Mouse (Mus musculus): Measurements from ENCODE around the gene Cpne2. TPM values are rescaled to one million over a fixed set of nuclear protein-coding genes. Genes with fewer than 3 reads are reported as not detected.

The Cpne2 gene
- polyA plus RNA-seq, 1 experiment, result 28.2 TPM

GRCm38 (mm10) chr8:94549998-94550397 is 17.2 kb downstream of the Cpne2 start:
- Histone ChIP-seq H3K27ac (ENCODE audit: insufficient read depth, low read length) (no peak overlapping the region), H3K4me3 (ENCODE audit: insufficient read depth, low read length) (no peak overlapping the region), H3K4me1 (ENCODE audit: control insufficient read depth, insufficient read depth, low read length) (peaks cover 1% of the 10 kb centered on the region; the same call in 1 of the 2 replicates)
- no peak for TF ChIP-seq POLR2A (IDR thresholded peaks at IDR 0.05; ENCODE audit: extremely low read depth, insufficient read depth, low read length)
- no peak for TF ChIP-seq CTCF (IDR thresholded peaks at IDR 0.05; ENCODE audit: extremely low read depth, insufficient read depth, low read length)

GRCm38 (mm10) chr8:94551471-94552422 is 19.0 kb downstream of the Cpne2 start:
- no peak overlapping the region for H3K4me3 ChIP-seq (ENCODE audit: insufficient read depth, low read length)
- TF ChIP-seq CTCF (IDR thresholded peaks at IDR 0.05; ENCODE audit: extremely low read depth, insufficient read depth, low read length) (no peak), POLR2A (IDR thresholded peaks at IDR 0.05; ENCODE audit: extremely low read depth, insufficient read depth, low read length) (no peak)
- H3K4me1 ChIP-seq (ENCODE audit: control insufficient read depth, insufficient read depth, low read length), result peaks cover 1% of the 10 kb centered on the region; the same call in 1 of the 2 replicates
- no peak overlapping the region for H3K27ac ChIP-seq (ENCODE audit: insufficient read depth, low read length)

GRCm38 (mm10) chr8:94552696-94553095 is 19.9 kb downstream of the Cpne2 start:
- Histone ChIP-seq H3K4me1 (ENCODE audit: control insufficient read depth, insufficient read depth, low read length) (peaks cover 1% of the 10 kb centered on the region; the same call in 1 of the 2 replicates), H3K27ac (ENCODE audit: insufficient read depth, low read length) (no peak overlapping the region), H3K4me3 (ENCODE audit: insufficient read depth, low read length) (no peak overlapping the region)
- TF ChIP-seq POLR2A (IDR thresholded peaks at IDR 0.05; ENCODE audit: extremely low read depth, insufficient read depth, low read length), result no peak
- TF ChIP-seq CTCF (IDR thresholded peaks at IDR 0.05; ENCODE audit: extremely low read depth, insufficient read depth, low read length), result no peak

GRCm38 (mm10) chr8:94557281-94557680 is 24.5 kb downstream of the Cpne2 start:
- Histone ChIP-seq H3K4me3 (ENCODE audit: insufficient read depth, low read length) (no peak overlapping the region), H3K4me1 (ENCODE audit: control insufficient read depth, insufficient read depth, low read length) (0 out of 2 replicates have a peak, but pooled peaks cover 3% of the 10 kb centered on the region), H3K27ac (ENCODE audit: insufficient read depth, low read length) (no peak overlapping the region)
- no peak for TF ChIP-seq CTCF (IDR thresholded peaks at IDR 0.05; ENCODE audit: extremely low read depth, insufficient read depth, low read length)
- no peak for TF ChIP-seq POLR2A (IDR thresholded peaks at IDR 0.05; ENCODE audit: extremely low read depth, insufficient read depth, low read length)

- TF ChIP-seq CTCF (IDR thresholded peaks at IDR 0.05; ENCODE audit: extremely low read depth, insufficient read depth, low read length), result no peak
- TF ChIP-seq POLR2A (IDR thresholded peaks at IDR 0.05; ENCODE audit: extremely low read depth, insufficient read depth, low read length), result no peak
- H3K27ac ChIP-seq (ENCODE audit: insufficient read depth, low read length), result no peak overlapping the region
- H3K4me1 ChIP-seq (ENCODE audit: control insufficient read depth, insufficient read depth, low read length), result 0 out of 2 replicates have a peak, but pooled peaks cover 3% of the 10 kb centered on the region
- H3K4me3 ChIP-seq (ENCODE audit: insufficient read depth, low read length), result no peak overlapping the region
Observed at GRCm38 (mm10) chr8:94561256-94561655, 28.5 kb downstream of the Cpne2 start.

- Histone ChIP-seq H3K27ac (ENCODE audit: insufficient read depth, low read length) (no peak overlapping the region), H3K4me1 (ENCODE audit: control insufficient read depth, insufficient read depth, low read length) (peaks cover 3% of the 10 kb centered on the region; the same call in 1 of the 2 replicates), H3K4me3 (ENCODE audit: insufficient read depth, low read length) (no peak overlapping the region)
- TF ChIP-seq CTCF (IDR thresholded peaks at IDR 0.05; ENCODE audit: extremely low read depth, insufficient read depth, low read length) (no peak), POLR2A (IDR thresholded peaks at IDR 0.05; ENCODE audit: extremely low read depth, insufficient read depth, low read length) (no peak)
Observed at GRCm38 (mm10) chr8:94564421-94564820, 31.6 kb downstream of the Cpne2 start.

- TF ChIP-seq CTCF (IDR thresholded peaks at IDR 0.05; ENCODE audit: extremely low read depth, insufficient read depth, low read length), result no peak
- no peak for TF ChIP-seq POLR2A (IDR thresholded peaks at IDR 0.05; ENCODE audit: extremely low read depth, insufficient read depth, low read length)
- no peak overlapping the region for H3K27ac ChIP-seq (ENCODE audit: insufficient read depth, low read length)
- H3K4me3 ChIP-seq (ENCODE audit: insufficient read depth, low read length), result no peak overlapping the region
- H3K4me1 ChIP-seq (ENCODE audit: control insufficient read depth, insufficient read depth, low read length), result peaks cover 3% of the 10 kb centered on the region; the same call in 1 of the 2 replicates
Observed at GRCm38 (mm10) chr8:94566033-94566432, 33.2 kb downstream of the Cpne2 start.

- TF ChIP-seq POLR2A (IDR thresholded peaks at IDR 0.05; ENCODE audit: extremely low read depth, insufficient read depth, low read length) (no peak), CTCF (IDR thresholded peaks at IDR 0.05; ENCODE audit: extremely low read depth, insufficient read depth, low read length) (no peak)
- Histone ChIP-seq H3K27ac (ENCODE audit: insufficient read depth, low read length) (no peak overlapping the region), H3K4me3 (ENCODE audit: insufficient read depth, low read length) (no peak overlapping the region), H3K4me1 (ENCODE audit: control insufficient read depth, insufficient read depth, low read length) (no peaks in the 10 kb centered on the region; the same call in 1 of the 2 replicates)
Observed at GRCm38 (mm10) chr8:94566446-94567158, 33.8 kb downstream of the Cpne2 start.

GRCm38 (mm10) chr8:94567159-94567849 is 34.5 kb downstream of the Cpne2 start:
- no peaks in the 10 kb centered on the region; the same call in 1 of the 2 replicates for H3K4me1 ChIP-seq (ENCODE audit: control insufficient read depth, insufficient read depth, low read length)
- H3K27ac ChIP-seq (ENCODE audit: insufficient read depth, low read length), result no peak overlapping the region
- no peak overlapping the region for H3K4me3 ChIP-seq (ENCODE audit: insufficient read depth, low read length)
- no peak for TF ChIP-seq POLR2A (IDR thresholded peaks at IDR 0.05; ENCODE audit: extremely low read depth, insufficient read depth, low read length)
- TF ChIP-seq CTCF (IDR thresholded peaks at IDR 0.05; ENCODE audit: extremely low read depth, insufficient read depth, low read length), result no peak
